Mouse (Mus musculus) kidney, adult 11 months (tissue): ENCODE results near the gene Borcs6.

ENCODE experiments used
- DNase-seq: peaks from one replicate; pipeline ENCODE4 v3.0.0; 2022

Borcs6 gene

GRCm38 (mm10) chr11:69072234-69072633, 12.7 kb downstream of the Borcs6 start:
- DNase-seq, result no peak

DNA sequence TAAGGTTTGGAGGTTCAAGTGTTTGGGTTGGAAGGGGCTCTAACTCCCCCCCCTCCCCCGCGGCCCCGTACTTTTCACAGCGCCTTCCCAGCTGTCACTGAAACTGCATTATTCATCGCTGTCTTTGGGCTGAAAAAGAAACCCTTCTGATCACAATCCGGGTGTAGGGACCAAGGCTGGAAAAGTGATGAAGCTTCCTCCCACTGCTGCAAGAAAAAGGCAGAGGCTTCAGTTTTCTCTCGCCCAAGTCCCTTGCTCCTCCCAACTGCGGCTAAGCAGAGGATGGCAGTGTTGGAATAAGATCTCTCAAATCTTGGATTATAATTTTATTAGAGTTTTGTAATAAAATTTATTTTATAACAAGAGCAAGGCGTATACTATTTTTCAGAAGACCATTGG, 13.1 kb downstream of the Borcs6 start:
- no peak for DNase-seq

DNA sequence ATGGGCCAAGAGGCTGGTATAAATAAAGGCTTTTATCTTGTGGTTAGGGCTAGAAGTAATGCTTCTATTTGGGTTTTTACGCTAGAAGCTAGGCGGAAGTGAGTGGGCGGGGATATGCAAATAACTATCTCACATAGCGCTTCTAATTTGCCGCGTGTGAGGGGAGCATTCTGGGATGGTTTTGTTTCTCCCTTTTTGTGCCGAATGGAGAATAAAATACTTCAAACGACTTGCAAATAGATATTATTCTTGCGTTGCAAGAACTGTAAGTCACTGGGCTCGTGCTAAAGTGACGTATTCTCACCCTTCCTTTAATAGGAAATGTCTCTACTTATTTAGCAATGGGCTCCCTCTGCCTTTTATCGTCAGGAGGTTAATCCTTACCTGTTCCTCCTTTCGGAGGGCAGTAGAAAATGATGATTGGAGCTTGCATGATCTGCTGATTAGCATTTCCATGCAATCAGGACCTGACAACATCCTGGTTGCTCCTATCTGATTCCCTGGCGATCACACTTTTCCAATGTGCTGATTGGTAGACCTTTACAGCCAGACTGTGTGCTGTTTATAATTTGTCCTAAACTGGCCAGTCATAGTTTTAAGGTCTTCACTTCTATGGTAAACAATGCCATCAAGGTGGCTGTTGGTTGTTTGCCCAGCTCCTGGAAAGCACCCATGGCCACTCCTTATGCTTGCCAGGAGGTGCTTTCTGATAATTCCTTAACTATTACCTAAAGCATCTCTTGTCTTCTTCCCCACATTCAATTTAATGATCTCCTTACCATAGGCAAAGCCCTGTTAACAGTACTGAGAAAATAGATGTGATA, 13.8 kb downstream of the Borcs6 start:
- peak; percentile 88 for DNase-seq

DNA sequence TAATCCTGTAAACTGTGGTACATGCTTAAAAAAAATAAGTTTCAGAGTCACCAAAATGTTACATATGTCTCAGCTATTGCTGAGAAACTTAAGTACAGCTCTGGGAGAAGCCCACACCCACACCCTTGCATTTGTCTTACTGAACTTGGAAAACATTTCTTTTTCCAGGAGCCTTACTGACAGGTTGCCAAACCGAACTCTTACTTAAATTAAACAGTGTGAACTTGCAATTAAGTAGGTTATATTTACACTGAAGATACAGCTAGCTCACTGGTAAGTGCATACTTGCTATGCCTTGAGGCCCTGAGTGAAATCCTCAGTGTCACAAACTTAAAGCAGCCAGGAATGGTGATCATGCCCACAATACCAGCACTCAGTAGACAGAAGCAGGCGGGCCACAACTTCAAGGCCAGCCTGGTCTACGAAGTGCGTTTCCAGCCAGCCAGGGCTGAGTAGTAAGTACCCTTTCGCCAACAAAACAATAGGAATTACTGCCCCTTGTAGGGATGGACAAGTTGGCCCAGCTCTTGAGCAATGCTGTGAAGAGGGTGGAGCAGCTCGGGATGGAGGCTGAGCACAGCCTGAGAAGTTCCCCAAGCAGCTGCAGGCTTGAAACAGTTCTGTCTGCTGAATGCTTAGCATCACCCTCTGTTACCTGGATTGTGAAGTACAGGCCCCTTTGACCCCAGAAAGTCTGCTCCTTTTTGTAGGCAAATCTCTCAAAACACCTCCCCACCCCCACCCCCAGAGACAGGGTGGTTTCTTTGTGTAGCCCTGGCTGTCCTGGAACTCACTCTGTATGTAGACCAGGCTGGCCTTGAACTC, 14.6 kb downstream of the Borcs6 start:
- DNase-seq, result no peak

DNA sequence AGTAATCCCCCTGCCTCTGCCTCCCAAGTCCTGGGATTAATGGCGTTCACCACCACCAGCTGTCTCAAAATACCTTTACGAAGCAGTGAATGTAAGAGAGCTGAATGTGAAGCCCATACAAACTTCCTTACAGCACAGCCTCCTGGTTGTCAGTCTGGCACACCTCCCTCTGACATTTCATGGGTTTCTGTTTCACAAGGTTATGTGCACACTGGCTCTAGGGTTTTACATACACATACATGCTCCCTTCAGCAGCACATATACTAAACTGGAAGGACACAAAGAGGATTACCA, 15.2 kb downstream of the Borcs6 start:
- DNase-seq, result no peak

DNA sequence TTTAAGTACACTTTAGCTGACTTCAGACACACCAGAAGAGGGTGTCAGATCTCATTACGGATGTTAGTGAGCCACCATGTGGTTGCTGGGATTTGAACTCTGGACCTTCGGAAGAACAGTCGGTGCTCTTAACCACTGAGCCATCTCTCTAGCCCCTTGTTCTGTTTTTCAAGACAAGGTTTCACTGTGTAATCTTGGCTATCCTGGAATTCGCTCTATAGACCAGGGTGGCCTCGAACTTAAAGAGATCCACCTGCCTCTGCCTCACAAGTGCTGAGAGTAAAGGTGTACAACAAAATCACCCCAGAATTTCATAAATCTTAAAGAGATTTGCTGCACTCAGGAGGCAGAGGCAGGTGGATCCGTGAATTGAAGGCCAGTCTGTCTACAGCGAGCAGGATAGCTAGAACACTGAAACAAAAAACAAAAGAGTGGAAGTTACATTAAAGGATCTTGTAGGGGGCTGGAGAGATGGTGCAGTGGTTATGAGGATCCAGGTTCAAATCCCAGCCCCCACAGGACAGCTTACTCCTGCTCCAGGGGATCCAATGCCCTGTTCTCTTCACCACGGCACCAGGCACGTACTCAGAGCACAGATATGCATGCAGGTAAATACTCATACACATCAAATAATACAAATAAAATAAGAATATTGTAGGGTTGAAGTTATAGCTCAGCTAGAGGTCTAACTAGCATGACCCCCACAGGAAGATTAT, 16.4 kb downstream of the Borcs6 start:
- no peak for DNase-seq

DNA sequence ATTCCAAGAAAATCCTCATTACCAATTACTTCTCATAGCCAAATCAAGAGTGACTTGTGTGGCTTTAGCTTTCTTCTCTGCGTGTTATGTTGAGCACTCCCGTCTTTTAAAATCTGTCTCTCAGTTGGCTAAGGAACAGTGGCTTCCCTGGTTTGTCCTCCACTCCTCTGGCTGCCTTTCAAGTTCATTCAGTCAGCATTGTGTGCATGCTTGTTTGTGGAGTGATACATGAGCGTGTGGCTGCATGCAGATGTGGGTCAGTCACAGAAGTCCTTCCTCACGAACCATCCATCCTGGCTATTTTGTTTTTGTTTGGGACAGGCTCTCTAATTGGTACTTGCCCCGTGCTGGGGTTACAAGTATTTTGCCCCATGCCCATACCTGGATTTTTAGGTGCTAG, 17.1 kb downstream of the Borcs6 start:
- no peak for DNase-seq

GRCm38 (mm10) chr11:69077316-69077715, 17.8 kb downstream of the Borcs6 start:
- DNase-seq, result no peak

GRCm38 (mm10) chr11:69078041-69078440, 18.5 kb downstream of the Borcs6 start:
- no peak for DNase-seq

DNA sequence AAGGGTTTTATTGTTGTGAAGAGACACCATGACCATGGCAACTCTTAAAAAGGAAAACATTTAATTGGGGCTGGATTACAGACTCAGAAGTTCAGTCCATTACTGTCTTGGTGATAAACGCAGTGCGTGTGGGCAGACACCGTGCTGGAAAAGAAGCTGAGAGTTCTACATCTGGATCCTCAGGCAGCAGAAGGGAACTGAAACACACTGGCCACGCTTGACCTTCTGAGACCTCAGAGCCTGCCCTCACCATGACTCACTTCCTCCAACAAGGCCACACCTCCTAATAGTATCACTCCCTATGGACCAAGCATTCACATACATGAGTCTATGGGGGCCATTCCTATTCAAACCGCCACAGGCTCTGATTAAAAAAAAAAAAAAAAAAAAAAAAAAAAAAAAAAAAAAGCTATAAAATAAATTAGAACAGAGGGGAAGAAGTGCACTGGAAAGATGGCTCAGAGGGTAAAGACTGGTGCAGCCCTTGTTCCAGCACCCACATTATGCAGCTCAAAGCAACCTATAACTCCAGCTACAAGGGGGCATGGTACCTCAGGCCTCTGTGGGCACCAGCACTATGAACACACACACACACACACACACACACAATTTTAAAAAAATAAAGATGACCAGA, 19.4 kb downstream of the Borcs6 start:
- peak; percentile 9 for DNase-seq

- DNase-seq, result peak; percentile 18
Observed at GRCm38 (mm10) chr11:69080102-69080854, 20.8 kb downstream of the Borcs6 start.

DNA sequence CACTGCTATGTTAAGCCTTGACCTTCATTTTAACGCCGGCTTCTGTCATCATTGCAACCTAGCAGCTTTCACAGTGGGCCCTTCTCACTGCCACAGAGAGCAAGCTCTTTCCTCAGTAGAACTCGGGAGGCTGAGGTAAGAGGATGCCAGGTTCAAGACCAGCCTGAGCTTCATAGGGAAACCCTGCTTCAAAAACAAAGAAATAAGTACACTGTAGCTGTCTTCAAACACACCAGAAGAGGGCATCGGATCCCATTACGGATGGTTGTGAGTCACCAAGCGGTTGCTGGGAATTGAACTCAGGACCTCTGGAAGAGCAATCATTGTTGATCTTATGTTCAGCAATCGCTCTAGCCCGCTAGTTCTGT, 21.3 kb downstream of the Borcs6 start:
- DNase-seq, result no peak

GRCm38 (mm10) chr11:69081613-69082012, 22.1 kb downstream of the Borcs6 start:
- DNase-seq, result no peak

DNA sequence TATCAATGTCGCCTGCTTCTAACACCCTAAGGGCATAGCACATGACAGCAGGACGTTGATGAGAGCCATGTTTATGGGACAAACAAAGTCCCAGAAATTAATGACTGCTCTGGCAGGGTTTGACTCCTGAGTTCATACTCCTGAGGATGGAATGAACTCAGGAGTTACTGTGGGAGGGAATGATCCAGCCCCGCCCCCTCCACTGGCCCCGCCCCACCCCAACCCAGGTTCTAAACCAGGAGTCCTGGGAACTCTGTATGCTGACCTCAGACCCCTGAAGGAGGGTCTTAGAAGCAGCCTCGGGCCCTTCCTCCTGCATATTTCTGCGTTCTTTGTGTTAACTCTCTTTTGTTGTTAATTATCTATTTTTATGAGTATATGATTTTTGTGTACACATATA, 26.1 kb downstream of the Borcs6 start:
- DNase-seq, result no peak

DNA sequence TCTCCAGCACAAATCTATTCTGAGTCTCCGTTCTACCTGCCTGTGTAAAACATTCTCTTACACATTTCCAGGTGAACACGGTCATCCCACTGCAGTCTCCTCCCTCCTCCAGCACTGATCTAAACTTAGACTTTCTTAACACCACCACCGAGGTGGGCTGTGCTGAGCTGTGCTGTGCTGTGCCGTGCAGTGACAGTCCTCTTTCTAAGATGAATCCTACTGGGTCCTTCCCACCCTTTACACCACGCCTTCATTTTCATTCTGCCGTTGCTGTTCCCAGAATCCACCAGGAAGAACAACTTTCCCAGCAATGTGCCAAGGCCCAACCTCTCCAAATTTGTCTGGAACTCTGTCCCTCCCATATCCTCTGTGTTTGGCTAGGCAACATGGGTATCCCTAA, 26.9 kb downstream of the Borcs6 start:
- no peak for DNase-seq

DNA sequence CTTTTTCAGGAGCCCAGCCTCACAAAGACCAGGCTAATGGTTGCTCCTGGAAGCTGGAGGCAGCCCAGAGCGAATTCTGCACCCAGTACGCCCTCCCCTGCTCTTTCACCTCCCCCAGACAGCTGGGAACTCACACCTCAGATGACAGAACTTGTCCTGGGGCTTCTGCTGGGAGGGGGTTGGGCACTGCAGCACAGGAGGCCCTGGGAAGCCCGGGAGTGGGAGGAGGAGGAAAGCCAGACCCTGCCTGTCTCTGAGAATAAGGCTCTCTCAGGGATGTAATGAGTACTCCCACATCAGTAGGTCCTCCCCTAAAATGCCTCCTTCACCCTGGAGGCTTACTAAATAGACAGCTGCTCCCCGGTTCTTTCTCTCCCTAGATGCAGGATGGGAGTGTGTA, 27.6 kb downstream of the Borcs6 start:
- DNase-seq, result no peak

- peak; percentile 10 for DNase-seq
Observed at GRCm38 (mm10) chr11:69087597-69087996, 28.1 kb downstream of the Borcs6 start.

- DNase-seq, result peak; percentile 86
Observed at GRCm38 (mm10) chr11:69088103-69088855, 28.8 kb downstream of the Borcs6 start, which contains the start of gene Vamp2. Vamp2 (plus strand) TSS chr11:69088490.

- no peak for DNase-seq
Observed at GRCm38 (mm10) chr11:69088856-69089615, 29.5 kb downstream of the Borcs6 start.

DNA sequence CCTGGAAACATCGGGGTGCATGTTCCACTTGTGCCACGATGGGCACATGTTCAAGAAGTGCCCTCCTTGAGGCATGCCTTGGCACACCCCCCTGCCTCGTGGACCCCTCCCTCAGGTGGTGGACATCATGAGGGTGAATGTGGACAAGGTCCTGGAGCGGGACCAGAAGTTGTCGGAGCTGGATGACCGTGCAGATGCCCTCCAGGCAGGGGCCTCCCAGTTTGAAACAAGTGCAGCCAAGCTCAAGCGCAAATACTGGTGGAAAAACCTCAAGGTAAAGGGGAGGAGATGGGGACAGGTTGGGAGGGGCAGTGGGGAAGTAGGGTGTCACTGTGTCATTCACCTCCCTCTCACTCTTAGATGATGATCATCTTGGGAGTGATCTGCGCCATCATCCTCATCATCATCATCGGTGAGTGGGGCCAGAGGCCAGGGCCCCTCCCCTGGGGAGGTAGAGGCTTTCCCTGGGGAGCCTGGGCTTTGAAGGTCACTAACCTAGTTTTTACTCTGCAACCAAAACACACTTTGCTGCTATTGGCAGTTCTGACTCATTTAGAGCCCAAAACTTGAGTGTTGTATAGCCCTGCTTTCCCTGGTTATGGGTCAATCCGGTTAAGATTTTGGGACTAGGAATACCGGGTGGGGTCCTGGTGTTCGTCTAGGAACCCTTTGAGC, 30.2 kb downstream of the Borcs6 start:
- DNase-seq, result peak; percentile 53
